Mouse (Mus musculus) kidney, adult 2 months (tissue): Measurements from ENCODE around the gene Gm37240. TPM values are rescaled to one million over a fixed set of nuclear protein-coding genes. Genes with fewer than 3 reads are reported as not detected.

ENCODE experiments used
- DNase-seq: peaks from one replicate; pipeline ENCODE4 v3.0.0; 2021
- H3K27ac ChIP-seq: fragments of 200-500 bp; 2 replicates; pipeline ENCODE4 v1.5.1; 2012; ENCODE audit warnings: low read depth, low read length, control low read depth, inconsistent platforms; ENCODE audit not compliant: insufficient read depth
- H3K27me3 ChIP-seq: fragments of 200-500 bp; replicated peaks from 2 replicates; pipeline ENCODE4 v1.6.1; 2012; ENCODE audit warnings: mild to moderate bottlenecking, moderate library complexity, low read length, inconsistent platforms; ENCODE audit not compliant: control insufficient read depth, insufficient read depth
- H3K36me3 ChIP-seq: fragments of 200-500 bp; 2 replicates; pipeline ENCODE4 v1.6.1; 2012; ENCODE audit warnings: mild to moderate bottlenecking, moderate library complexity, low read length, inconsistent platforms; ENCODE audit not compliant: control insufficient read depth, insufficient read depth
- H3K4me1 ChIP-seq: fragments of 200-500 bp; 2 replicates; pipeline ENCODE4 v1.6.1; 2011; ENCODE audit warnings: low read length; ENCODE audit not compliant: control insufficient read depth, insufficient read depth
- H3K4me3 ChIP-seq: fragments of 200-500 bp; 2 replicates; pipeline ENCODE4 v1.5.1; 2011; ENCODE audit warnings: mild to moderate bottlenecking, low read depth, low read length, control low read depth; ENCODE audit not compliant: insufficient read depth
- CTCF ChIP-seq: fragments of 200-500 bp; conservative IDR thresholded peaks from 2 replicates; pipeline ENCODE4 v1.5.1; 2011; ENCODE audit warnings: low read depth, mild to moderate bottlenecking, control low read depth, low read length, moderate library complexity, mixed read lengths; ENCODE audit not compliant: insufficient read depth, insufficient read length
- POLR2A ChIP-seq: fragments of 200-500 bp; IDR thresholded peaks from one replicate; pipeline ENCODE4 v1.6.1; 2011; ENCODE audit warnings: low read depth, low read length, control low read depth
- WGBS: fragments of 180-500 bp; shearing (Covaris S2); methylation state at CpG from one replicate; pipeline ENCODE4 v1.1.7; 2018; 5-methylcytosine and 5-hydroxymethylcytosine counted together
- polyA plus RNA-seq: library from polyadenylated mRNA; depleted of rRNA; stranded (reverse); fragments of >200 nt; gene quantifications from 2 replicates; pipeline ENCODE4 v1.2.3, GENCODE M21; 2012

The Gm37240 gene
- polyA plus RNA-seq, 1 experiment: 5.5 TPM

GRCm38 (mm10) chr3:85629895-85630510 is 257.3 kb downstream of the Gm37240 start:
- H3K4me1 ChIP-seq: no peaks in the 10 kb centered on the region
- DNase-seq: no peak
- no peak for TF ChIP-seq POLR2A
- TF ChIP-seq CTCF: no peak
- WGBS: 90% methylated on average over 4 of the region's 4 CpGs
- no peaks in the 10 kb centered on the region for H3K36me3 ChIP-seq
- no peak overlapping the region for H3K27ac ChIP-seq
- no peaks in the 10 kb centered on the region for H3K27me3 ChIP-seq
- H3K4me3 ChIP-seq: no peak overlapping the region

GRCm38 (mm10) chr3:85619751-85620150 is 267.6 kb downstream of the Gm37240 start:
- Histone ChIP-seq H3K27ac (no peak overlapping the region), H3K36me3 (peaks cover 9% of the 10 kb centered on the region; the same call in 1 of the 2 replicates), H3K4me3 (no peak overlapping the region), H3K27me3 (no peaks in the 10 kb centered on the region), H3K4me1 (no peaks in the 10 kb centered on the region)
- TF ChIP-seq POLR2A (no peak), CTCF (no peak)
- 98% methylated on average over 1 of the region's 1 CpGs for WGBS
- DNase-seq: no peak

- Histone ChIP-seq H3K27me3 (no peaks in the 10 kb centered on the region), H3K27ac (no peak overlapping the region), H3K36me3 (peaks cover 9% of the 10 kb centered on the region; the same call in 1 of the 2 replicates), H3K4me3 (no peak overlapping the region), H3K4me1 (no peaks in the 10 kb centered on the region)
- TF ChIP-seq POLR2A (no peak), CTCF (no peak)
- WGBS: 96% methylated on average over 5 of the region's 5 CpGs
- no peak for DNase-seq
Measured at GRCm38 (mm10) chr3:85619345-85619744, 268.0 kb downstream of the Gm37240 start.

- 91% methylated on average over 6 of the region's 6 CpGs for WGBS
- no peak for DNase-seq
- Histone ChIP-seq H3K4me3 (no peak overlapping the region), H3K4me1 (no peaks in the 10 kb centered on the region), H3K27me3 (no peaks in the 10 kb centered on the region), H3K36me3 (peaks cover 9% of the 10 kb centered on the region; the same call in 1 of the 2 replicates), H3K27ac (no peak overlapping the region)
- TF ChIP-seq CTCF: no peak
- TF ChIP-seq POLR2A: no peak
Measured at GRCm38 (mm10) chr3:85618885-85619284, 268.4 kb downstream of the Gm37240 start.

- no peak overlapping the region for H3K27ac ChIP-seq
- no peaks in the 10 kb centered on the region for H3K27me3 ChIP-seq
- WGBS: 98% methylated on average over 1 of the region's 1 CpGs
- no peak for DNase-seq
- no peaks in the 10 kb centered on the region for H3K4me1 ChIP-seq
- TF ChIP-seq POLR2A: no peak
- TF ChIP-seq CTCF: no peak
- H3K4me3 ChIP-seq: no peak overlapping the region
- H3K36me3 ChIP-seq: peaks cover 7% of the 10 kb centered on the region; the same call in 1 of the 2 replicates
Measured at GRCm38 (mm10) chr3:85616389-85616788, 270.9 kb downstream of the Gm37240 start.

- Histone ChIP-seq H3K4me1 (no peaks in the 10 kb centered on the region), H3K4me3 (no peak overlapping the region), H3K27ac (no peak overlapping the region), H3K27me3 (no peaks in the 10 kb centered on the region), H3K36me3 (no peaks in the 10 kb centered on the region)
- no peak for DNase-seq
- WGBS: 95% methylated on average over 2 of the region's 2 CpGs
- TF ChIP-seq POLR2A (no peak), CTCF (no peak)
Measured at GRCm38 (mm10) chr3:85607753-85608152, 279.6 kb downstream of the Gm37240 start.

- Histone ChIP-seq H3K4me1 (no peaks in the 10 kb centered on the region), H3K27ac (no peak overlapping the region), H3K36me3 (no peaks in the 10 kb centered on the region), H3K4me3 (no peak overlapping the region), H3K27me3 (no peaks in the 10 kb centered on the region)
- 93% methylated on average over 3 of the region's 3 CpGs for WGBS
- DNase-seq: no peak
- TF ChIP-seq CTCF (no peak), POLR2A (no peak)
Measured at GRCm38 (mm10) chr3:85606912-85607311, 280.4 kb downstream of the Gm37240 start.
